Mouse (Mus musculus) forebrain, embryonic 14.5 days (tissue): Measurements from ENCODE around the gene Kansl1l. TPM values are rescaled to one million over a fixed set of nuclear protein-coding genes. Genes with fewer than 3 reads are reported as not detected.
"Not testable (repeated sequence)": the region's sequence is repeated elsewhere in the genome, so short reads cannot be mapped to it uniquely, and the experiment has no call there.

Source experiments
- ATAC-seq: fragments of 200-750 bp; cut with Nextera tagmentation; 2 replicates; pipeline ENCODE4 v1.8.0; 2017; ENCODE audit warnings: mild to moderate bottlenecking, moderate library complexity
- DNase-seq: peaks from one replicate; pipeline ENCODE4 v3.0.0-alpha.2; 2015; ENCODE audit warnings: low spot score
- H3K27ac ChIP-seq: fragments of 300-500 bp; sonication (generic); 2 replicates; pipeline ENCODE4 v1.5.1; 2014; ENCODE audit warnings: low read depth, mild to moderate bottlenecking, control low read depth, low read length, moderate library complexity
- H3K27me3 ChIP-seq: fragments of 300-500 bp; sonication (generic); replicated peaks from 2 replicates; pipeline ENCODE4 v1.6.1; 2014; ENCODE audit warnings: low read length, control low read depth, mixed read lengths; ENCODE audit not compliant: control insufficient read depth, insufficient read depth
- H3K36me3 ChIP-seq: fragments of 300-500 bp; sonication (generic); 2 replicates; pipeline ENCODE4 v1.6.1; 2014; ENCODE audit warnings: low read length, control low read depth; ENCODE audit not compliant: control insufficient read depth, insufficient read depth
- H3K4me1 ChIP-seq: fragments of 300-500 bp; sonication (generic); 2 replicates; pipeline ENCODE4 v1.6.1; 2014; ENCODE audit warnings: antibody characterized with exemption, low read length, control low read depth; ENCODE audit not compliant: control insufficient read depth, insufficient read depth
- H3K4me2 ChIP-seq: fragments of 300-500 bp; sonication (generic); 2 replicates; pipeline ENCODE4 v1.6.1; 2014; ENCODE audit warnings: mild to moderate bottlenecking, control low read depth, low read length
- H3K4me3 ChIP-seq: fragments of 300-500 bp; sonication (generic); 2 replicates; pipeline ENCODE4 v1.5.1; 2014; ENCODE audit warnings: low read depth, low read length, control low read depth
- H3K9ac ChIP-seq: fragments of 300-500 bp; sonication (generic); 2 replicates; pipeline ENCODE4 v1.6.1; 2014; ENCODE audit warnings: mild to moderate bottlenecking, low read length, control low read depth, moderate library complexity
- H3K9me3 ChIP-seq: fragments of 300-500 bp; sonication (generic); replicated peaks from 2 replicates; pipeline ENCODE4 v1.6.1; 2016; ENCODE audit warnings: low read length, control low read depth, mixed read lengths; ENCODE audit not compliant: control insufficient read depth
- WGBS: fragments of 180-500 bp; shearing (Covaris S2); extraction: QIAGEN DNeasy Blood & Tissue Kit; methylation state at CpG from one replicate; pipeline ENCODE4 v1.1.7; 2014; 5-methylcytosine and 5-hydroxymethylcytosine counted together
- polyA plus RNA-seq: library from polyadenylated mRNA; unstranded; fragments of >200 nt; fragmentation: Nextera tagmentation; extraction: Ambion mirVana; gene quantifications from 2 replicates; pipeline ENCODE4 v1.2.1, GENCODE M21; 2014

Gene Kansl1l
- polyA plus RNA-seq, 1 experiment from 2014 or later = 8.5 TPM

DNA sequence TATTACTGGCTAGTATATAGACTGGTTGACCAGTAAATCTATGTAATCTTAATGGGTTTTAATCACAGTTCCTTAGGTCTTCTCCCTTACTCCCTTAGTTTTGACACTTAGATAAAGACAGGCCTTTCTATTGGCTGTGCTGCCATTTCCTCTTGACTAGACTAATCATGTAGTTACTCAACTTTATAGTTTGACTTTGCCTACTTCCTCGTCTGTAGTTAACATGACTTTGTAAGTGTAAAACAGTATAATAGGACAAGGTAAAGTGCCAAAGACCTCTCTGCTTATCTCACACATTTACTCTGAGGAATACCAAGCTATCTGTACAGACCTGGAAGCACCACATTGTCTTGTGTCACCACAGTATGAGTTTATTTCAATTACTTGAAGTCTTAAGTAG, 86.8 kb downstream of the Kansl1l start:
- 84% methylated on average over 1 of the region's 1 CpGs for WGBS

DNA sequence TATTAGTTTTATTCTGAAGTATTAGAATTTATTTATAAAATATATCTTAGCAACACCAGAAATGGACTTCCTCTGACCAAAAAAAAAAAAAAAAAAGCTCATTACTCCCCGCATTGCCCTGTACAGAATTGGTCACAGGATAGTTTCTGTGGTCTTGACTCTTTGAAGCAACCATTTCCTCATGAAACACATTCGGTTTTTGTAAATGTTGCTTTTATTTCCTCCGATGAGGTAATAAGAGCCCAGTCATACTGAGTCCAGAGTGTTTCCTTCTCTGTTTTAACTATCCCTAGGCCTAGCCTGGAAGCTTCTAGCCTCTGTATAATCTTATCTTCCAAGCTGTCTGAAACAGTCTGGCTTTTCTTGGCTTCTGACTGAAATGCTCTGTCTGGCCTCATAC, 104.5 kb downstream of the Kansl1l start:
- Histone ChIP-seq H3K4me1 (no peaks in the 10 kb centered on the region), H3K9ac (no peak overlapping the region), H3K27ac (no peak overlapping the region), H3K9me3 (no peaks in the 10 kb centered on the region), H3K27me3 (no peaks in the 10 kb centered on the region), H3K4me2 (no peak overlapping the region), H3K4me3 (no peak overlapping the region), H3K36me3 (peaks cover 48% of the 10 kb centered on the region)
- WGBS = 92% methylated on average over 3 of the region's 3 CpGs
- DNase-seq (no peak), ATAC-seq (no peak)

More for the DNA sequence above, 86.8 kb downstream of the Kansl1l start:
- no peak for ATAC-seq
- Histone ChIP-seq H3K27me3 (no peaks in the 10 kb centered on the region), H3K36me3 (peaks cover 22% of the 10 kb centered on the region), H3K9me3 (no peaks in the 10 kb centered on the region), H3K4me3 (no peak overlapping the region), H3K9ac (no peak overlapping the region), H3K4me2 (no peak overlapping the region), H3K27ac (no peak overlapping the region), H3K4me1 (no peaks in the 10 kb centered on the region)
- no peak for DNase-seq

- Histone ChIP-seq H3K9ac (no peak overlapping the region), H3K4me3 (no peak overlapping the region), H3K4me2 (no peak overlapping the region), H3K4me1 (peaks cover 7% of the 10 kb centered on the region), H3K27me3 (no peaks in the 10 kb centered on the region), H3K27ac (no peak overlapping the region), H3K9me3 (no peaks in the 10 kb centered on the region), H3K36me3 (peaks cover 13% of the 10 kb centered on the region; the same call in 1 of the 2 replicates)
- WGBS = 58% methylated on average over 6 of the region's 6 CpGs
- DNase-seq (no peak), ATAC-seq (no peak)
Observed at GRCm38 (mm10) chr1:66704523-66704922, 112.8 kb downstream of the Kansl1l start.

DNA sequence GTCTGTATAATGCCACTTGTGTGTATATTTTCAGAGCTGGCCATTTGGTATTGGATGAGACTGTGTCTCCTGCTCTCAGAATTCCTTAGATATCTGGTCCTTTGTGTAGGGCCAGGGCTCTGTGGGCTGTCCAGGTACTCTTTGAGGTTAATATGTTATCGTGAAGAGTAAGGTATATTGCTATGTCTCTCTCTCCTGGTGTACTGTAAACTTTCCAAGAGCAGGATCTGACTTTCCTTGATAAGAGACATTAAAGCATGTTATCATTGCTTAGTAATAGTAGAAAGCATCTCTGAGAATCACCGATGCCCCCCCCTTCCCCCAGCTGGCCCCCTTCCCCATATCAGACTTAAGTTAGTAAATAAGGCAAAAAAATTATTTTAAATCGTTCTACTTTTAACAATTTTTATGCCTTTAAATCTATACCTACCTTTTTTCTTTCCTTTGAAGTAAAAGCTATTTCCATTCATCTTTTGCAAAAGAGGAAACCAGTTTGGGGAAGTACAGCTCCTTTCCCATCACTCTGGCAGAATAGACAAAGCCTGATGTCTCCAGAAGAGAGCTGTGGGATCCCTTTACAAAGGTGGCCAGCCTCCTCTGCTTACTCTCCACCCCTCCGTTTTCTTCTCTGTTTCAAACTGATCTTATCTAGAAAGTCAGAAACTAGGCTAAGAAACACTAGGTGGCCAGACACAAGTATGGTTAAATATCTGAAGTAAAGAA, 114.6 kb downstream of the Kansl1l start:
- Histone ChIP-seq H3K4me2 (0 out of 2 replicates have a peak overlapping the region, but pooled peaks have one; percentile 5), H3K36me3 (peaks cover 3% of the 10 kb centered on the region; the same call in 1 of the 2 replicates), H3K4me1 (peaks cover 7% of the 10 kb centered on the region), H3K4me3 (no peak overlapping the region), H3K27ac (no peak overlapping the region), H3K27me3 (no peaks in the 10 kb centered on the region), H3K9me3 (no peaks in the 10 kb centered on the region), H3K9ac (0 out of 2 replicates have a peak overlapping the region, but pooled peaks have one; percentile 3)
- no peak for DNase-seq
- no peak for ATAC-seq
- 88% methylated on average over 4 of the region's 4 CpGs for WGBS

DNA sequence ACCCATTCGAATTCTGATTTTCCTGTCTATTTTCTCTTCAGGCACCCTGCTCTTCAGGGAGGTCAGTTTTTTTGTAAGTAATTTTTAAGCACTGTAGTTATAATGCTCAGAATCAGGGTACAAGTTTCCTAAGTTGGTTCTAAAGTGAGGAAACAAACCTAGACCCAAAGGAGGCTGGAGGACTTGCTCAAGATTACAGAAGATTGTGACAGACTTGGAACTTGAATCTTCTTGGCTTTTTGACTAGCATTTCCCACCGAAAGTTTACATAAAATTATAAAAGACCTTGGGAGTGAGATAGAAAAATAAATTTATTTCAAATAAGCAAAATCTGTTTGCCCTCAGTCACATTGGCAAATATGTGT, 115.8 kb downstream of the Kansl1l start:
- no peaks in the 10 kb centered on the region for H3K27me3 ChIP-seq
- no peaks in the 10 kb centered on the region for H3K36me3 ChIP-seq
- DNase-seq = no peak
- H3K4me1 ChIP-seq = peaks cover 7% of the 10 kb centered on the region
- peak overlapping the region; percentile 81 for H3K4me3 ChIP-seq
- peak overlapping the region; percentile 71 for H3K4me2 ChIP-seq
- whole genome bisulfite sequencing = 36% methylated on average over 2 of the region's 2 CpGs
- ATAC-seq = no peak
- no peaks in the 10 kb centered on the region for H3K9me3 ChIP-seq
- no peak overlapping the region for H3K27ac ChIP-seq
- H3K9ac ChIP-seq = peak overlapping the region; percentile 80

- Histone ChIP-seq H3K9me3 (no peaks in the 10 kb centered on the region), H3K36me3 (no peaks in the 10 kb centered on the region), H3K27me3 (no peaks in the 10 kb centered on the region), H3K4me2 (peak within 1 kb of the TSS; percentile 71), H3K4me1 (peaks cover 7% of the 10 kb centered on the region), H3K27ac (peak within 1 kb of the TSS; percentile 68; the same call in 1 of the 2 replicates), H3K9ac (peak within 1 kb of the TSS; percentile 80), H3K4me3 (peak within 1 kb of the TSS; percentile 81)
- DNase-seq (peak; percentile 97), ATAC-seq (peak; percentile 100)
- under 1% methylated on average over 70 of the region's 73 CpGs for WGBS
Observed at GRCm38 (mm10) chr1:66700693-66701575, 116.4 kb downstream of the Kansl1l start, which contains the start of gene Rpe. Gene Rpe, plus strand, starts transcription at chr1:66700831.

DNA sequence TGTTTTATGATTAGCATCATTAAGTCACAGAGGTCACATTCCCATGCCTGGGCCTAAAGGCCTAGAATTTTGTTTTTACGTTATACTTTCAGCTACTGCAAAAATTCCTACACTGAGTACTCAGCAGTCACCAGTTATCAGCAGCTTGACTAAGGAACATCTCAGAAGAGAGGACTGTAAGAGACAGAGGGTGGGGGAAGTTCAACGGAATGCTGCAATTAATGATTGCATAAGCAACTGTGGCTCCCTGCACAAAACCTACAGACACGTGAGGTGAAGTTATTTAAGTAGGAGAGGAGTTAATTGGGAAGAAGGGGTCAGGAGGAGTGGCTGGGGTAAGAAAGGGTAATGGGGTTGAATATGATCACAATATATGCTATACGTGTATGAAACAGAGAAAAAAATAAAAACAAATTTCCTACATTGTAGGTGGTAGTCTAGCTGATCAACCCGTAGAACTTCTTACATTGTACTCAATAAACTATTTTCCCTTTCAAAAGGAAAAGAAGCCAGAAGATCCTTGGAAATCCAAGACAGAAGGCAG, 117.1 kb downstream of the Kansl1l start:
- peak overlapping the region; percentile 81 for H3K4me3 ChIP-seq
- ATAC-seq = no peak; the same call in none of the 2 replicates
- no peaks in the 10 kb centered on the region for H3K27me3 ChIP-seq
- peaks cover 7% of the 10 kb centered on the region for H3K4me1 ChIP-seq
- H3K36me3 ChIP-seq = no peaks in the 10 kb centered on the region
- no peaks in the 10 kb centered on the region for H3K9me3 ChIP-seq
- no peak for DNase-seq
- no peak overlapping the region for H3K27ac ChIP-seq
- H3K4me2 ChIP-seq = peak overlapping the region; percentile 37
- 50% methylated on average over 5 of the region's 5 CpGs for WGBS
- H3K9ac ChIP-seq = peak overlapping the region; percentile 80; the same call in 1 of the 2 replicates

DNA sequence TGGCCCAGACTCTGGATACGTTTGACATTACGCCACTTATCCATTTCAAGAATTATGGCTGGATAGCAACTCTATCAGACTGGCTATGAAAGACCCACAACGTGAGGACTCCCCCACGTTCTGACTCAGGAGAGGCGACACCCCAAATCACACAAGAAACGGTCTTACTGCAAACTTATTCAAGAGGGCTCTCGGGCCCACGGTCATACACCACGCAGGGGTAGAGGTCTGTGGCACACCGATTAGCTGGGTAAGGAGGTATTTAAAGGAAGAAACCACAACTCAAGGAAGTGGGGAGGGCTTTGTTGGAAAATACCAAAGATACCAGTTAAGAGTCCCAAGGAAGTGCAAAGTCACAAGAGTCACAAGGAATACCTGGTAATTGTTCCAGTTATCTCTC, 117.7 kb downstream of the Kansl1l start:
- H3K9me3 ChIP-seq, H3K36me3 ChIP-seq, ATAC-seq, H3K27ac ChIP-seq, H3K9ac ChIP-seq, H3K4me2 ChIP-seq, H3K4me3 ChIP-seq, H3K4me1 ChIP-seq, DNase-seq, H3K27me3 ChIP-seq: not testable (repeated sequence)
- 84% methylated on average over 10 of the region's 10 CpGs for WGBS
